Mouse (Mus musculus) limb, embryonic 11.5 days (tissue): ENCODE measurements around the gene Gadd45gip1. TPM values are rescaled to one million over a fixed set of nuclear protein-coding genes. Genes with fewer than 3 reads are reported as not detected.
A peak's percentile ranks its signal among the peaks of the same experiment; 100 is the strongest.

ENCODE experiments used
- ATAC-seq: fragments of 200-750 bp; cut with Nextera tagmentation; 2 replicates; pipeline ENCODE4 v1.8.0; 2017; ENCODE audit warnings: low read depth; ENCODE audit not compliant: insufficient number of reproducible peaks, low FRiP score, low TSS enrichment
- DNase-seq: peaks from one replicate; pipeline ENCODE4 v3.0.0-alpha.2; 2015; ENCODE audit warnings: low spot score
- H3K27ac ChIP-seq: fragments of 300-500 bp; sonication (generic); replicated peaks from 2 replicates; pipeline ENCODE4 v1.5.1; 2014; ENCODE audit warnings: low read depth, mild to moderate bottlenecking, low read length
- H3K27me3 ChIP-seq: fragments of 300-500 bp; sonication (generic); 2 replicates; pipeline ENCODE4 v1.6.1; 2014; ENCODE audit warnings: mild to moderate bottlenecking, low read length, mixed read lengths; ENCODE audit not compliant: control insufficient read depth, insufficient read depth
- H3K36me3 ChIP-seq: fragments of 300-500 bp; sonication (generic); 2 replicates; pipeline ENCODE4 v1.6.1; 2014; ENCODE audit warnings: mild to moderate bottlenecking, low read length, moderate library complexity, mixed read lengths; ENCODE audit not compliant: control insufficient read depth, insufficient read depth
- H3K4me1 ChIP-seq: fragments of 300-500 bp; sonication (generic); 2 replicates; pipeline ENCODE4 v1.6.1; 2014; ENCODE audit warnings: low read length, mixed read lengths; ENCODE audit not compliant: control insufficient read depth, insufficient read depth
- H3K4me2 ChIP-seq: fragments of 300-500 bp; sonication (generic); 2 replicates; pipeline ENCODE4 v1.6.1; 2014; ENCODE audit warnings: low read depth, mild to moderate bottlenecking, moderate library complexity; ENCODE audit not compliant: severe bottlenecking
- H3K4me3 ChIP-seq: fragments of 300-500 bp; sonication (generic); 2 replicates; pipeline ENCODE4 v1.5.1; 2014; ENCODE audit warnings: low read depth, low read length
- H3K9ac ChIP-seq: fragments of 300-500 bp; sonication (generic); 2 replicates; pipeline ENCODE4 v1.6.1; 2014; ENCODE audit warnings: mild to moderate bottlenecking, low read length
- H3K9me3 ChIP-seq: fragments of 300-500 bp; sonication (generic); 2 replicates; pipeline ENCODE4 v1.6.1; 2016; ENCODE audit warnings: low read length; ENCODE audit not compliant: control insufficient read depth
- WGBS: fragments of 180-500 bp; shearing (Covaris S2); extraction: QIAGEN DNeasy Blood & Tissue Kit; methylation state at CpG from one replicate; pipeline ENCODE4 v1.1.7; 2014; 5-methylcytosine and 5-hydroxymethylcytosine counted together
- polyA plus RNA-seq: library from polyadenylated mRNA; unstranded; fragments of >200 nt; fragmentation: Nextera tagmentation; extraction: Ambion mirVana; gene quantifications from 2 replicates; pipeline ENCODE4 v1.2.1, GENCODE M21; 2014

Gadd45gip1 gene
- polyA plus RNA-seq, 1 experiment from 2014 or later, result 45.0 TPM

- Histone ChIP-seq H3K4me2 (no peak overlapping the region), H3K4me3 (no peak overlapping the region), H3K4me1 (peaks cover 29% of the 10 kb centered on the region), H3K9me3 (no peaks in the 10 kb centered on the region), H3K9ac (no peak overlapping the region), H3K36me3 (peaks cover 56% of the 10 kb centered on the region), H3K27ac (no peak overlapping the region; the same call in 1 of the 2 replicates), H3K27me3 (no peaks in the 10 kb centered on the region)
- no peak for ATAC-seq
- 89% methylated on average over 5 of the region's 5 CpGs for WGBS
- DNase-seq, result no peak
Measured at GRCm38 (mm10) chr8:84838513-84838912, 7.2 kb downstream of the Gadd45gip1 start.

DNA sequence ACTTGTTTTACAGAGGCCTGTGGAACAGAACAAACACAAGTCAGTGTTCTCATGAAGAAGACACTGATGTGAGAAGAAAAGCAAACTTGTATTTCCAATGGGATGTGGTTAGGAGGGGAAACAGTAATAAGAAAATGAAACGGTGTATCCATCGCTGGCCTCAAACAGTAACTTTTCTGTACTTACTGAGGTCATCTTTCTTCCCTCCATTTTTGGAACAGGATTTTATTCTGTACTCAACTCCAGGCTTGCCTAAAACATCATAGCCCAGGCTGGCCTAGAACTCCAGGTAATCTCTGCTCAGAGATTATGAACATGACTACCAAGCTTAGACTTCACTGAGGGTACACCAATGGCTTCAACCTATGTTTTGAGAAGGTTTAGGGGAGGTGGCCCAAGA is 8.1 kb downstream of the Gadd45gip1 start:
- H3K9me3 ChIP-seq, result no peaks in the 10 kb centered on the region
- no peaks in the 10 kb centered on the region for H3K27me3 ChIP-seq
- peaks cover 61% of the 10 kb centered on the region for H3K36me3 ChIP-seq
- peak overlapping the region; percentile 68 for H3K4me2 ChIP-seq
- H3K27ac ChIP-seq, result no peak overlapping the region
- peaks cover 29% of the 10 kb centered on the region for H3K4me1 ChIP-seq
- peak overlapping the region; percentile 91; the same call in 1 of the 2 replicates for H3K9ac ChIP-seq
- peak overlapping the region; percentile 94 for H3K4me3 ChIP-seq
- DNase-seq (no peak), ATAC-seq (no peak)
- 98% methylated on average over 2 of the region's 2 CpGs for WGBS

DNA sequence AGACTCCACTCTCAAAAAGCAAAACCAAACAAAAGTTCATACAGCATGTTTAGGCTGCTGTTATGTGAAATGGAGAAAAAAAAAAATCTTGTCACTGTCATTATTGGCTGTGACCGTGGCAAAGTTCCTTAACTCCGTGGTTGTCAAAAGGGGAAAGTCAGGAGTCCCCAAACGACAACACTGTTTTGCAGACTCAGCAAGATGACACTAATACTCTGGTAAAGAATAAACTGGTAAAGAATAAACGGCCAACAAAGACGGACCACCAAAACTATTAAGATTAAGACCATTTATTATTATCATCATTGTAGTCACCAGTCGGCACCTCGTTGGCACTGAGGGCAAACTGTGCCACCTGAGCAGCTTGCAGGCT is 8.5 kb downstream of the Gadd45gip1 start:
- Histone ChIP-seq H3K9ac (peak overlapping the region; percentile 91), H3K4me2 (peak overlapping the region; percentile 68), H3K4me3 (peak overlapping the region; percentile 94), H3K27me3 (no peaks in the 10 kb centered on the region), H3K27ac (peak overlapping the region; percentile 90), H3K4me1 (peaks cover 32% of the 10 kb centered on the region), H3K9me3 (no peaks in the 10 kb centered on the region), H3K36me3 (peaks cover 62% of the 10 kb centered on the region)
- DNase-seq (no peak), ATAC-seq (no peak)
- WGBS, result 6% methylated on average over 7 of the region's 7 CpGs

DNA sequence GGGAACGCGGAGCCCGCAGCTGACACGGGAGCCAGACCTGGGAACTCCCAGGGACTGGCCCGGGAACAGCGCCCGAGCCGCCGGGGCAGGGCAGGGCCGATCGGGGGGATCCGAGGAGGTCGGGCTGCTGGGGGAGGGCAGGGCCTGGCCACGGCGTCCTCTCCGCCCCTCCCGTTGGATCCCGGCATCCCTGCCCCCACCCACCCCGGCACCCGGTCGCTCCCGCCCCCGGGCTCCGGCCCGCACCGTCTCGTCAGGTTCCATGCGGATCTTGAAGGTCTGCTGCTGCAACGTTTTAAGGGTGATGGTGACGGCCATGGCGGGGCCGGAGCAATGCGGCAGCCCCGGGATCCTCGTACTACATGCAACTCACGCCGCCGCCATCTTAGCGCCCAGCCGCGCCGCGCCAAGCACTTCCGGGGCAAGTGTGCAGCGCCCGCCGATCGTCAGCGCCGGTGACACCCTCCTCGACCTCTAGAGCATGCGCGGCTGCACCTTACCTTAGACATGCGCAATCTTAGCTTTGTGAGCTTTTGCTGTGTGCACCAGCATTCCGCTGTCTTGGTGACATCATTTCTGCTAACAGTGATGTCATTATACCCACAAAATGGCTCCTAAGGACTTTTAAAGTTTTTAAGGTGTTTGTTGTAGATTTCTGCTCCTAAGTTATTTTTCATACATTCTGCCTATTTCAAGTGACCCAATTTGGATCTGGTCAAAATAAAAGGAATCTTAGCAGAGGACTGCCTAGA is 9.1 kb downstream of the Gadd45gip1 start, which contains the start of gene Rad23a:
Gene Rad23a (minus strand): TSS at position 418 of the 752 bp plus-strand sequence.
- H3K4me2 ChIP-seq, result peak within 1 kb of the TSS; percentile 68
- H3K4me3 ChIP-seq, result peak within 1 kb of the TSS; percentile 94
- DNase-seq (peak; percentile 93), ATAC-seq (peak; percentile 88)
- under 1% methylated on average over 46 of the region's 55 CpGs for WGBS
- H3K9me3 ChIP-seq, result no peaks in the 10 kb centered on the region
- H3K9ac ChIP-seq, result peak within 1 kb of the TSS; percentile 91
- no peaks in the 10 kb centered on the region for H3K27me3 ChIP-seq
- peaks cover 64% of the 10 kb centered on the region for H3K36me3 ChIP-seq
- H3K27ac ChIP-seq, result peak within 1 kb of the TSS; percentile 90
- peaks cover 37% of the 10 kb centered on the region for H3K4me1 ChIP-seq

- Histone ChIP-seq H3K4me1 (peaks cover 30% of the 10 kb centered on the region), H3K36me3 (peaks cover 56% of the 10 kb centered on the region), H3K4me2 (no peak overlapping the region), H3K4me3 (no peak overlapping the region), H3K27me3 (no peaks in the 10 kb centered on the region), H3K27ac (peak overlapping the region; percentile 26), H3K9me3 (no peaks in the 10 kb centered on the region), H3K9ac (no peak overlapping the region)
- DNase-seq (no peak), ATAC-seq (no peak)
- 81% methylated on average over 1 of the region's 1 CpGs for WGBS
Measured at GRCm38 (mm10) chr8:84841514-84841913, 10.2 kb downstream of the Gadd45gip1 start.

GRCm38 (mm10) chr8:84844397-84845070 is 13.2 kb downstream of the Gadd45gip1 start:
- Histone ChIP-seq H3K27ac (no peak overlapping the region), H3K36me3 (peaks cover 37% of the 10 kb centered on the region), H3K4me3 (peak overlapping the region; percentile 99), H3K4me1 (peaks cover 17% of the 10 kb centered on the region), H3K9ac (peak overlapping the region; percentile 98; the same call in 1 of the 2 replicates), H3K9me3 (no peaks in the 10 kb centered on the region), H3K27me3 (no peaks in the 10 kb centered on the region), H3K4me2 (peak overlapping the region; percentile 75)
- WGBS, result 86% methylated on average over 9 of the region's 9 CpGs
- ATAC-seq, result no peak
- no peak for DNase-seq

GRCm38 (mm10) chr8:84845355-84846093 is 14.2 kb downstream of the Gadd45gip1 start:
- H3K4me3 ChIP-seq, result peak overlapping the region; percentile 99
- H3K27ac ChIP-seq, result no peak overlapping the region
- peak; percentile 53 for DNase-seq
- H3K9ac ChIP-seq, result peak overlapping the region; percentile 98
- 19% methylated on average over 12 of the region's 12 CpGs for WGBS
- peak overlapping the region; percentile 75 for H3K4me2 ChIP-seq
- ATAC-seq, result no peak
- H3K9me3 ChIP-seq, result no peaks in the 10 kb centered on the region
- peaks cover 15% of the 10 kb centered on the region for H3K4me1 ChIP-seq
- H3K36me3 ChIP-seq, result peaks cover 37% of the 10 kb centered on the region
- H3K27me3 ChIP-seq, result no peaks in the 10 kb centered on the region

DNA sequence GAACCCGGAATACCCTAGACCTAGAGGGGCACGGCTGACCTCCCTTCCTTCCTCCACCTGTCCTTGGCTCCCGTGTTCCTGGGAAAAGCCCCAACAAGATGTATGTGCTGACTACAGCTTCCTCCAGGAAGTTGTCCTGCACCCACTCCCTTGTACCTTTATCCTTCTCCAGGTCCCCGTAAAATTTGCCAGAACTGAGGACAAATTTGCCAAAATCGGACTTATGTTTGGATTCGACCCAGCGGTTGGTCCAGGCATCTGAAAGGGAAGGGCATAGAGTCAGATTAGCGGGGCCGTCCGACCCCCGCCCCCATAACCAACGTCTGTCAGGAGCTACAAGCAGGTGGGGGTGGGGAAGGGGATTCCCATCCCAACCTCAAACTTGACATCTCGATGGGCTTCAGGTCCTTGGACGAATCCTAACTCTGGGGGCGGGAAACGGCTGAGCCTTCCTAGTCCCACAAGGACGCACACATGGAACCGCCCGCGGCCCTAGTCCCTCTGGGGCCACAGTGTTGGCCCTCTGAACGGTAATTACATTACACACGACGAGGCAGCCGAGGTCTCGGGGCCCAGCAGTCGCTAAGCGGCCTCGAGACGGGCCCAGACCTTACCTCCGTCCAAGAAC is 14.9 kb downstream of the Gadd45gip1 start:
- peak overlapping the region; percentile 75 for H3K4me2 ChIP-seq
- peak overlapping the region; percentile 99 for H3K4me3 ChIP-seq
- WGBS, result under 1% methylated on average over 30 of the region's 30 CpGs
- H3K27me3 ChIP-seq, result no peaks in the 10 kb centered on the region
- ATAC-seq (peak; percentile 8), DNase-seq (no peak)
- peaks cover 37% of the 10 kb centered on the region for H3K36me3 ChIP-seq
- peak overlapping the region; percentile 75 for H3K27ac ChIP-seq
- H3K4me1 ChIP-seq, result peaks cover 15% of the 10 kb centered on the region
- no peaks in the 10 kb centered on the region for H3K9me3 ChIP-seq
- peak overlapping the region; percentile 98 for H3K9ac ChIP-seq
